Mouse (Mus musculus) lung, embryonic 14.5 days (tissue): ENCODE results near the gene Prpf18. TPM values are rescaled to one million over a fixed set of nuclear protein-coding genes. Genes with fewer than 3 reads are reported as not detected.

Source experiments
- ATAC-seq: fragments of 200-750 bp; cut with Nextera tagmentation; 2 replicates; pipeline ENCODE4 v1.8.0; 2017; ENCODE audit warnings: mild to moderate bottlenecking, moderate TSS enrichment, moderate library complexity; ENCODE audit not compliant: insufficient read depth
- DNase-seq: peaks from one replicate; pipeline ENCODE4 v3.0.0-alpha.2; 2015
- H3K27ac ChIP-seq: fragments of 300-500 bp; sonication (generic); 2 replicates; pipeline ENCODE4 v1.5.1; 2014; ENCODE audit warnings: low read depth, mild to moderate bottlenecking, moderate library complexity
- H3K27me3 ChIP-seq: fragments of 300-500 bp; sonication (generic); 2 replicates; pipeline ENCODE4 v1.6.1; 2014; ENCODE audit warnings: low read length, control low read depth; ENCODE audit not compliant: insufficient read depth
- H3K36me3 ChIP-seq: fragments of 300-500 bp; sonication (generic); 2 replicates; pipeline ENCODE4 v1.6.1; 2014; ENCODE audit warnings: control low read depth; ENCODE audit not compliant: insufficient read depth
- H3K4me1 ChIP-seq: fragments of 300-500 bp; sonication (generic); 2 replicates; pipeline ENCODE4 v1.6.1; 2014; ENCODE audit warnings: antibody characterized with exemption, control low read depth; ENCODE audit not compliant: insufficient read depth
- H3K4me2 ChIP-seq: fragments of 300-500 bp; sonication (generic); 2 replicates; pipeline ENCODE4 v1.6.1; 2014; ENCODE audit warnings: mild to moderate bottlenecking
- H3K4me3 ChIP-seq: fragments of 300-500 bp; sonication (generic); 2 replicates; pipeline ENCODE4 v1.5.1; 2014; ENCODE audit warnings: low read depth, low read length
- H3K9ac ChIP-seq: fragments of 300-500 bp; sonication (generic); 2 replicates; pipeline ENCODE4 v1.6.1; 2014
- H3K9me3 ChIP-seq: fragments of 300-500 bp; sonication (generic); 2 replicates; pipeline ENCODE4 v1.6.1; 2016; ENCODE audit warnings: low read depth, low read length, control low read depth
- CTCF ChIP-seq: IDR thresholded peaks from 2 replicates; pipeline ENCODE4 v1.5.1; 2016; ENCODE audit warnings: antibody characterized with exemption, low read depth
- WGBS: fragments of 180-500 bp; shearing (Covaris S2); extraction: QIAGEN DNeasy Blood & Tissue Kit; methylation state at CpG from one replicate; pipeline ENCODE4 v1.1.7; 2014; 5-methylcytosine and 5-hydroxymethylcytosine counted together
- polyA plus RNA-seq: library from polyadenylated mRNA; unstranded; fragments of >200 nt; fragmentation: Nextera tagmentation; extraction: Ambion mirVana; gene quantifications from 2 replicates; pipeline ENCODE4 v1.2.1, GENCODE M21; 2014

Prpf18 gene
- polyA plus RNA-seq, 1 experiment from 2014 or later = 35.5 TPM

DNA sequence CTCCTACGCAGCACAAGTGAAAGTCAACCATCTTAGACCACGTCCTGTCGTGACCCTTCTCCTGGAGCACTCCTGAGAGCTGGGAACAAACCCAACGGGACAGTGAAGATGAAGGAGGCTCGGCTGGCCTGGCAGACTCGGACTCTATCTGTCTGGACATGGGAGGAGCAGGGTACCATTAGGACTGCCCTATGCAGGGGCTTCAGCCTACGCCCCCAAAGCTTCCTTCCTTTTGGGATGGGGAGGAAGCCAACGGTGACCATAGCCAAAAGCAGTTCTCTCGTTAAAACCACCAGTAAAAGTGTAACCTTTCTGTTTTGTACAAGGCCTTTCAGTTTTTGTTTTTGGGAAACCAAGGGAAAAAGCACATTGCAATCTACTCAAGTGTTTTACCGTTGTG is 40.2 kb downstream of the Prpf18 start:
- H3K9me3 ChIP-seq = no peaks in the 10 kb centered on the region
- WGBS = 83% methylated on average over 10 of the region's 10 CpGs
- no peak overlapping the region for H3K4me3 ChIP-seq
- no peak overlapping the region for H3K4me2 ChIP-seq
- no peaks in the 10 kb centered on the region for H3K27me3 ChIP-seq
- no peak overlapping the region for H3K9ac ChIP-seq
- H3K36me3 ChIP-seq = peaks cover 73% of the 10 kb centered on the region
- H3K4me1 ChIP-seq = no peaks in the 10 kb centered on the region
- ATAC-seq = no peak
- no peak for DNase-seq
- H3K27ac ChIP-seq = no peak overlapping the region
- TF ChIP-seq CTCF = no peak

- ATAC-seq (no peak), DNase-seq (no peak)
- Histone ChIP-seq H3K9me3 (no peaks in the 10 kb centered on the region), H3K9ac (no peak overlapping the region), H3K4me2 (no peak overlapping the region), H3K27me3 (no peaks in the 10 kb centered on the region), H3K4me1 (no peaks in the 10 kb centered on the region), H3K4me3 (no peak overlapping the region), H3K27ac (no peak overlapping the region), H3K36me3 (peaks cover 77% of the 10 kb centered on the region)
- WGBS = 74% methylated on average over 6 of the region's 6 CpGs
- TF ChIP-seq CTCF = no peak
Measured at GRCm38 (mm10) chr2:4611295-4611694, 40.6 kb downstream of the Prpf18 start.

- no peak overlapping the region for H3K4me2 ChIP-seq
- ATAC-seq (no peak), DNase-seq (no peak)
- WGBS = 77% methylated on average over 10 of the region's 10 CpGs
- H3K9ac ChIP-seq = no peak overlapping the region
- peaks cover 96% of the 10 kb centered on the region for H3K36me3 ChIP-seq
- no peaks in the 10 kb centered on the region for H3K9me3 ChIP-seq
- no peaks in the 10 kb centered on the region for H3K27me3 ChIP-seq
- no peak overlapping the region for H3K27ac ChIP-seq
- no peaks in the 10 kb centered on the region for H3K4me1 ChIP-seq
- no peak overlapping the region for H3K4me3 ChIP-seq
- no peak for TF ChIP-seq CTCF
Measured at GRCm38 (mm10) chr2:4609433-4609832, 42.5 kb downstream of the Prpf18 start.

DNA sequence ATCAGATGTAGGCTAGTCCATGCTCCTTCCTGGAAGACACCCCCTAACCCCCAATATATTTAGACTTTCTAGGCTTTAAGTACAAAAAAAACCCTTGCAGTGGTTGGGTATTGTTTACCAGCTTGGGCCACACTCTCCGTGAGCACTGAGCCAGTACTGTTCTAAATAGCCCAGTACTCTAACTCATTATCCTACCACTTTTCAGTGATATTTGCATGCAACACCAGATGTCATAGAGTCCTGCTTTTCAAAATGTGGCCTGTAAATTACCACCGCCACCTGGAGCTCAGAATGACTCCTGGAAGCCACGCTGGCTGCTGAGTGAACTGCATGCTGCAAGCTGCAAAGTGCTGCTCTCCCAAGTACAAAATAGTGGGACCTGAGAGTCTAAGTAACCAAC is 43.7 kb downstream of the Prpf18 start:
- H3K36me3 ChIP-seq = peaks cover 99% of the 10 kb centered on the region
- H3K4me3 ChIP-seq = no peak overlapping the region
- no peak overlapping the region for H3K4me2 ChIP-seq
- ATAC-seq (no peak), DNase-seq (no peak)
- no peaks in the 10 kb centered on the region for H3K9me3 ChIP-seq
- no peak for TF ChIP-seq CTCF
- H3K4me1 ChIP-seq = no peaks in the 10 kb centered on the region
- no peak overlapping the region for H3K27ac ChIP-seq
- 84% methylated on average over 3 of the region's 3 CpGs for WGBS
- H3K27me3 ChIP-seq = no peaks in the 10 kb centered on the region
- H3K9ac ChIP-seq = no peak overlapping the region

GRCm38 (mm10) chr2:4606559-4606958 is 45.4 kb downstream of the Prpf18 start:
- H3K4me1 ChIP-seq = no peaks in the 10 kb centered on the region
- WGBS = 88% methylated on average over 3 of the region's 3 CpGs
- no peaks in the 10 kb centered on the region for H3K27me3 ChIP-seq
- no peak overlapping the region for H3K27ac ChIP-seq
- no peak for TF ChIP-seq CTCF
- no peak overlapping the region for H3K4me2 ChIP-seq
- H3K4me3 ChIP-seq = no peak overlapping the region
- DNase-seq = no peak
- H3K9ac ChIP-seq = no peak overlapping the region
- no peak for ATAC-seq
- peaks cover 98% of the 10 kb centered on the region for H3K36me3 ChIP-seq
- H3K9me3 ChIP-seq = no peaks in the 10 kb centered on the region

- Histone ChIP-seq H3K4me2 (no peak overlapping the region), H3K27me3 (no peaks in the 10 kb centered on the region), H3K27ac (no peak overlapping the region), H3K4me1 (no peaks in the 10 kb centered on the region), H3K9me3 (no peaks in the 10 kb centered on the region), H3K36me3 (peaks cover 87% of the 10 kb centered on the region), H3K4me3 (no peak overlapping the region), H3K9ac (no peak overlapping the region)
- DNase-seq (no peak), ATAC-seq (no peak)
- TF ChIP-seq CTCF = no peak
- WGBS = 83% methylated on average over 33 of the region's 33 CpGs
Measured at GRCm38 (mm10) chr2:4603361-4603945, 48.5 kb downstream of the Prpf18 start.

- Histone ChIP-seq H3K4me3 (no peak overlapping the region), H3K9me3 (no peaks in the 10 kb centered on the region), H3K27me3 (no peaks in the 10 kb centered on the region), H3K4me1 (no peaks in the 10 kb centered on the region), H3K9ac (no peak overlapping the region), H3K4me2 (no peak overlapping the region), H3K27ac (peak overlapping the region; percentile 58; the same call in 1 of the 2 replicates), H3K36me3 (peaks cover 85% of the 10 kb centered on the region)
- peak; percentile 84 for TF ChIP-seq CTCF
- ATAC-seq = peak; percentile 38; the same call in 1 of the 2 replicates
- peak; percentile 86 for DNase-seq
- 43% methylated on average over 15 of the region's 15 CpGs for WGBS
Measured at GRCm38 (mm10) chr2:4601034-4601890, 50.7 kb downstream of the Prpf18 start.
